Mouse (Mus musculus) liver, adult 10 weeks (tissue): Measurements from ENCODE around the gene Ddx43. TPM values are rescaled to one million over a fixed set of nuclear protein-coding genes. Genes with fewer than 3 reads are reported as not detected.

Source experiments
- polyA plus RNA-seq: library from polyadenylated mRNA; stranded (reverse); fragments of 350-450 nt; fragmentation: Illumina TruSeq; extraction: RNeasy Lipid Tissue Mini Kit (QIAGEN cat#74804); gene quantifications from one replicate; pipeline ENCODE4 v1.2.3, GENCODE M21; 2014; ENCODE audit warnings: low read depth, low replicate concordance

Ddx43 gene
- not detected for polyA plus RNA-seq

GRCm38 (mm10) chr9:78395630-78396351 lies at the start of gene Ddx43:
Ddx43 (plus strand) TSS chr9:78395777.

GRCm38 (mm10) chr9:78355611-78356010 lies 40.0 kb upstream of the Ddx43 start, which contains the start of gene Gsta2:
Gsta2 (minus strand) TSS chr9:78355788.

GRCm38 (mm10) chr9:78367959-78368358 lies 27.6 kb upstream of the Ddx43 start, which contains the start of gene Dppa5a:
Dppa5a (minus strand) TSS chr9:78368177.

GRCm38 (mm10) chr9:78378113-78378785 lies 17.3 kb upstream of the Ddx43 start, which contains the start of gene Ooep:
Ooep (minus strand) TSS chr9:78378725.

GRCm38 (mm10) chr9:78442579-78443392 lies 47.2 kb downstream of the Ddx43 start, which contains the start of gene Cgas:
Cgas (minus strand) TSS chr9:78443237.

GRCm38 (mm10) chr9:78447973-78448873 lies 52.6 kb downstream of the Ddx43 start, which contains the start of the genes Mto1 and Gm17324:
Mto1 (plus strand) TSS chr9:78448208.
Gm17324 (minus strand) TSS chr9:78448786.

Other genes with a start within 250 kb of the Ddx43 start
- 80.6 TPM for gene Gsta4, start 213.0 kb upstream of the Ddx43 start, polyA plus RNA-seq
- gene Gsta1, start 165.1 kb upstream of the Ddx43 start, polyA plus RNA-seq = 12.1 TPM
- gene Gm3776, start 138.6 kb upstream of the Ddx43 start, polyA plus RNA-seq = 1.8 TPM
- gene Gm10639, start 105.9 kb upstream of the Ddx43 start, polyA plus RNA-seq = 0.85 TPM
- gene Omt2a, start 81.0 kb upstream of the Ddx43 start, polyA plus RNA-seq = not detected
- not detected for gene Omt2b, start 68.2 kb upstream of the Ddx43 start, polyA plus RNA-seq
- 236 TPM for gene Gsta2, start 40.0 kb upstream of the Ddx43 start, polyA plus RNA-seq
- not detected for gene Dppa5a, start 27.6 kb upstream of the Ddx43 start, polyA plus RNA-seq
- not detected for gene Ooep, start 17.1 kb upstream of the Ddx43 start, polyA plus RNA-seq
- 0.45 TPM for gene Cgas, start 47.5 kb downstream of the Ddx43 start, polyA plus RNA-seq
- gene Mto1, start 52.4 kb downstream of the Ddx43 start, polyA plus RNA-seq = 15.4 TPM
- gene Gm17324, start 53.0 kb downstream of the Ddx43 start, polyA plus RNA-seq = not detected
- gene Eef1a1, start 93.4 kb downstream of the Ddx43 start, polyA plus RNA-seq = 3,578 TPM
- 20.1 TPM for gene Slc17a5, start 192.3 kb downstream of the Ddx43 start, polyA plus RNA-seq
- not detected for gene Cd109, start 219.8 kb downstream of the Ddx43 start, polyA plus RNA-seq